Mouse (Mus musculus) kidney, postnatal 14 days (tissue): ENCODE results near the gene Ap4m1.
A peak's percentile ranks its signal among the peaks of the same experiment; 100 is the strongest.
"Not testable (repeated sequence)": the region's sequence is repeated elsewhere in the genome, so short reads cannot be mapped to it uniquely, and the experiment has no call there.

Experiments used
- DNase-seq: peaks from one replicate; pipeline ENCODE4 v3.0.0; 2022; ENCODE audit warnings: mixed read lengths

Ap4m1 gene

DNA sequence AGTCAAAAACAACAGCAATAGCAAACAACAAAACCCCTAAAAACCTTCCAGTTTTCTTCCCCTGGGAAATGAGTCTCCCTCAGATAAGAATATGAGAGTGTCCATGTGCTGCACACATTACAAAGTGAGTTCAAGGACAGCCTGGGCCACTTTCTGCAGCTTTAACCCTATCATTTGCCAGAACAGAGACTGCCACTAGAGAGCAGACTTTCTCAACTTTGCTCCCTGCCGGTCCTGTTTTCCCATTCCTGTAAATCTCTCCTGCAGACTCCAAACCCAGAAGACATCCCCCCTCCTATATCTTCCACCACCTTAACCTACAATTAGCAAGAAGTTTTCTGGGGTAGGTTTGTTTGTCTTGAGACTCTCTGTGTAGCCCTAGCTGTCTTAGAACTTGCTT, 27.8 kb downstream of the Ap4m1 start:
- no peak for DNase-seq

DNA sequence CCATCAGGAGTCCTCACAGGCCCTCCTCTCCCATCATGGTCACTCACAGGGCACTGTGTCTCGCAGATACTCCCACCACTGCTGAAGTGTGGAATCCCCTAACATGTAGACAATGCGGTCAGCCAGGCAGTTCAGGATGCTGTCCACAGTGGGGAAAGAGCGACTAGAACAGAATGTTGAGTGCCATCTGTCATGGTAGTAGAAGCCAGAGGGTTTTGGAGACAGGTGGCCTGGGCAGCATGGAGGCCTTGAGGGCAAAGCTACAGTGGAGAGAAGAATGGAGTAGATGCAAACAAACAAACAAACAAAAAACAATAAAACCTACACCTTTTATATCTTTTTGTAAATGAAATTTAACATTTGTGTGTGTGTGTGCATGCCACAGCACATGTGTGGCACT, 30.3 kb downstream of the Ap4m1 start:
- no peak for DNase-seq

GRCm38 (mm10) chr5:138207253-138207652, 35.5 kb downstream of the Ap4m1 start:
- no peak for DNase-seq

DNA sequence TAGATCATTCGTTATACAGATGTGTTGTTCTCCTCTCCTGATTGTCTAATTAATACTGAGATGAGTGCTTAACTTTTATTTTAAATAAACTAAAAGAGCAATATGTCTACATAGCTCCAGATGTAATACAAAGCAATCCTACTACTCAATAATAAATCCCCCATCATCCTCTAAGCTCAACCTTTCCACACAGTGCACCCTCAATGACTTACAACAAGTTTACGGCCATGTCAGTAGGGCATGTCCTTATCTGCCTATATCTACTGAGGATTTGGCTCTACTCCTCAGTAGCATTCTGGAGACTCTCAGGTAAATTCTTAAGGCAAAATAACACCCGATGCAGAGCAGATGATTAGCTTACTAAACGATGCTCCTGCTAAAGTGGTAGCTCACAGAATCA, 36.1 kb downstream of the Ap4m1 start:
- no peak for DNase-seq

- DNase-seq: not testable (repeated sequence)
These were observed 44.8 kb downstream of the Ap4m1 start for GRCm38 (mm10) chr5:138216632-138217031.

GRCm38 (mm10) chr5:138219864-138220263, 48.1 kb downstream of the Ap4m1 start:
- no peak for DNase-seq

DNA sequence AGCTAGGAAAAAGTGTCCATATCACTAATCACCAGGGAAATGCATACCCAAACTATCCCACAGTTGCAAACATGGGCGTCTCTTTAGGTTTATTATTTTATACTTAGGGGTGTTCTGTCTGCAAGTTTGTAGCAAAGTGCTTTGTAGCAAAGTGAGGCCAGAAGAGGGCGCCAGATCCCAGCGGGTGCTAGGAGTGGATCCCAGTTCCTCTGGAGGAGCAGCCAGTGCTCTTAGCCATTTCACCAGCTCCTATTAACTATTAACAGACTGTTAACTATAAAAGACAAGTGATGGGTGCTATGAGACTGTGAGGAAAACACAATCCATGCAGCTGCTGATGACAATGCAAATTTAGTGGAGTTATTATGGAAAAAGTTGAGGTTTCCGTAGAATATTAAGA, 50.3 kb downstream of the Ap4m1 start:
- peak; percentile 91 for DNase-seq

- no peak for DNase-seq
These were observed 51.5 kb downstream of the Ap4m1 start for GRCm38 (mm10) chr5:138223287-138223686.

- no peak for DNase-seq
These were observed 53.9 kb downstream of the Ap4m1 start, which contains the start of gene Nxpe5 for GRCm38 (mm10) chr5:138225700-138226099. Gene Nxpe5 (plus strand): TSS chr5:138225898.

DNA sequence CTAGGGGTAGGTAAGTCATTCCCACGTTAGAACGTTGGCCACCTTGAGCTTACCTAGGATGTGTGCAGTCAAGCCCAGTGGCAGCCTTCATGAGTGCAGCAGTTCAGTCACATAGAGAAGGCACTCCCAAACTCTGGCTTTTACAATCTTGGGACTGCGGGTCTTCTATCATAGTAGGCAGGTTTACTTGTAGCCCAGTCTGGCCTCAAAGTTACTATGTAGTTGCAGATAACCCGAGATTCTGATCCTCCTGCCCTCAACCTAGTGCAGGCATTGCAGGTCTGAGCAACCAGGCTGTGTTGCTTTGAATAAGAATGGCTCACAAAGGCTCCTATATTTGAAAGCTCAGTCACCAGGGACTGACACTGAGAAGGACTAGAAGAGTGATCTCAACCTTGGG, 54.7 kb downstream of the Ap4m1 start:
- DNase-seq: no peak

DNA sequence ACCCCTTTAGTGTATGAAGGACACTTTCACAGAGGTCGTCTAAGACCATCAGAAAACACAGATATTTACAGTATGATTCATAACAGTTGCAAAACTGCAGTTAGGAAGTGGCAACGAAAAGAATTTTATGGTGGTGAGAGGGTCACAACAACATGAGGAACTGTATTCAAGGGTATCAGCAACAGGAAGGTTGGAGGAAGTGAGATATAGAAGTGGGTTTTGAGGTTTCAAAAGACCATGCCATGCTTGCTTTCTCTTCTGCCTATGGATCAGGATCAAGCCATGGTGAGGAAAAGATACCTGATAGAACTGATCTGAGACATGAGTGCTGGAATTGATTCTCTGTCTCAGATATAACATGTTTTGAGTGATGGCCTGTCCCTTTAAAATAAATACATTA, 55.6 kb downstream of the Ap4m1 start:
- DNase-seq: no peak

- DNase-seq: no peak
These were observed 56.2 kb downstream of the Ap4m1 start for GRCm38 (mm10) chr5:138228026-138228425.

GRCm38 (mm10) chr5:138229511-138229910, 57.7 kb downstream of the Ap4m1 start:
- DNase-seq: no peak
